Mouse (Mus musculus) frontal cortex, adult 2 months (tissue): Measurements from ENCODE around the gene Gpd1l. TPM values are rescaled to one million over a fixed set of nuclear protein-coding genes. Genes with fewer than 3 reads are reported as not detected.

Experiments used
- DNase-seq, 2 experiments: peaks; one replicate each; pipeline ENCODE4 v3.0.0; 2022; ENCODE audit warnings: low spot score in 1 of 2; ENCODE audit errors: extremely low spot score in 1 of 2
- polyA plus RNA-seq: library from polyadenylated mRNA; depleted of rRNA; stranded (reverse); fragments of >200 nt; gene quantifications from 2 replicates; pipeline ENCODE4 v1.2.3, GENCODE M21; 2012; rRNA removed

The Gpd1l gene
- polyA plus RNA-seq, 1 experiment, result 61.4 TPM

- no peak for DNase-seq
These were observed 80.5 kb downstream of the Gpd1l start for GRCm38 (mm10) chr9:114853336-114853735.

GRCm38 (mm10) chr9:114851419-114852190 lies 82.2 kb downstream of the Gpd1l start:
- no peak for DNase-seq

Other genes with a start within 250 kb of the Gpd1l start
- 49.7 and 56.9 TPM in 2 replicates for gene Dync1li1, start 245.2 kb downstream of the Gpd1l start, polyA plus RNA-seq
- gene Cmtm6, start 202.9 kb downstream of the Gpd1l start, polyA plus RNA-seq, result 18.4 and 23.9 TPM in 2 replicates
- 9.5 and 9.8 TPM in 2 replicates for gene Cmtm7, start 152.1 kb downstream of the Gpd1l start, polyA plus RNA-seq
- 4.7 and 4.8 TPM in 2 replicates for gene Cmtm8, start 89.8 kb downstream of the Gpd1l start, polyA plus RNA-seq
- 17.6 and 18.7 TPM in 2 replicates for gene Osbpl10, start 44.6 kb upstream of the Gpd1l start, polyA plus RNA-seq
- 44.6 and 57.4 TPM in 2 replicates for gene Rps27rt, start 48.8 kb upstream of the Gpd1l start, polyA plus RNA-seq